Mouse (Mus musculus): Measurements from ENCODE around the gene Tsks. TPM values are rescaled to one million over a fixed set of nuclear protein-coding genes. Genes with fewer than 3 reads are reported as not detected.

The Tsks gene
- polyA plus RNA-seq, 1 experiment from 2014 or later: 0.10 TPM

- DNase-seq (ENCODE audit: low spot score) (no peak), ATAC-seq (replicated peaks; ENCODE audit: low FRiP score) (no peak)
- Histone ChIP-seq H3K27ac (ENCODE audit: low read depth, low read length) (no peak overlapping the region), H3K4me3 (ENCODE audit: low read depth, low read length) (no peak overlapping the region), H3K27me3 (replicated peaks; ENCODE audit: control insufficient read depth, insufficient read depth, low read length) (no peaks in the 10 kb centered on the region), H3K36me3 (ENCODE audit: control insufficient read depth, insufficient read depth, low read length) (peaks cover 22% of the 10 kb centered on the region), H3K4me1 (replicated peaks; ENCODE audit: control insufficient read depth, insufficient read depth, low read length) (peaks cover 33% of the 10 kb centered on the region), H3K4me2 (no peak overlapping the region), H3K9me3 (ENCODE audit: control insufficient read depth, low read length) (no peaks in the 10 kb centered on the region), H3K9ac (ENCODE audit: low read depth, low read length) (no peak overlapping the region)
- 67% methylated on average over 3 of the region's 3 CpGs for WGBS
Observed at GRCm38 (mm10) chr7:44925468-44925867, 17.5 kb upstream of the Tsks start.

DNA sequence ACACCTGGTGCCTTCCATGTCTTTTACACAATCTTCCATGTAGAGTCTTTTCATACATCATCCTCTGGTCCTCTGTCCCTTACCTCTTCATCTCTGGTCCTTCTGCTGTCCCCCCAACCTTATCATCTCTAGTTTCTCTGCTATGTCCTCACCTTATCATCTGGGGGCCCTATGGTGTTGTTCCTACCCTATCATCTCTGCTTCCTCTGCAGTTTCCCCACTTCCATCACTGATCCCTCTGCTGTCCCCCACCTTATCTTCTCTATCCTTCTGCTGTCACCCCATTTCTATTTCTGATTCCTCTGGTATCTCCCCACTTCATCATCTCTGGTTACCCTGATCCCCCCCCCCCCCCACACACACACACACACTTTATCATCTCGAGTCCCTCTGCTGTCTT, 14.4 kb upstream of the Tsks start:
- DNase-seq (ENCODE audit: low spot score): no peak

DNA sequence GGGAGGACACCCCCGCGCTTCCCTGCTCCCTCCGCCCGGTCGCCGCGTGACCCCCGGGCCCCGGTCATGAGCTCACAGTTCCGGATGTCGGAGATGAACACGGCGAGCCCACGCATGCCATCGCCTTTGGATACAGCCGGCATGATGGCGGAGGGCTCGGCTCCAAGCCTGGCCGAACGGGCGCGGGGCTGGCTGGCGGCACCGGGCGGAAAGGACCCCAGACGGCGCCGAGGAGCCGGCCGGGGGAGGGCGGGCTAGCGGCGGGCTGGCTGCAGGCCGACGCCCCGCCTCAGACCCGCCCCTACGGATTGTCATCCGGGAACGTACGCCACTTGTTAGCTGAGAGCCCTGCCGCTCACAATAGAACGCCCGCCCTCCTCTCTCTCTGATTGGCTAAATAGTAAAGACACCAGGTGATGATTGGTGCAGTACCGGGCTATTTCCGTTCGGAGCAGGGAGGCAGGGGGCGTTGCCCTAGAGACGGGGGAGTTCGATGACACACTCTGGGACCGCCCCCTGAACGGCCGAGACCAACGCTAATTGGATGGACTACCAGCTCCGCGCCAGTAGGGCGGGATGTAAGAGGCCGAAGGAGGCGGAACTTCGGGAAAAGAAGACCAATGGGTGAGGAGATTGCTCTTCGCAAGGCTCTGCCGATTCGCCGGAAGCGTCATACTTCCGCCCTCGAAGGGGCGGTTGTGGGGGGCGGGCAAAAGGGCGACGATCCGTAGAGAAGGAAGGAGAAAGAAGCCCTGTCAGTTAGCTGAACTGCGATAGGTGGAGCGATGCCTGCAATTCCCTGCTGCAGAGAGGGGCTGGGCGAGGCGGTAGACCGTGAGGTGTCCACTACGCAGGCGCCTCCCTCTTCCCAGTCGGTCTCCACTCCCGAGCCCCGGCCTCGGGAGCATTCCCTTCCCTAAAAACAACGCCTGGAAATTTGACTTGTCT, 13.5 kb upstream of the Tsks start, which contains the start of gene Ap2a1:
Gene Ap2a1, minus strand, starts transcription at position 293 of the 948 bp plus-strand sequence.
- Histone ChIP-seq H3K9me3 (ENCODE audit: control insufficient read depth, low read length) (no peaks in the 10 kb centered on the region), H3K27me3 (replicated peaks; ENCODE audit: control insufficient read depth, insufficient read depth, low read length) (no peaks in the 10 kb centered on the region), H3K9ac (ENCODE audit: low read depth, low read length) (peak within 1 kb of the TSS; percentile 92), H3K27ac (ENCODE audit: low read depth, low read length) (peak within 1 kb of the TSS; percentile 96), H3K36me3 (ENCODE audit: control insufficient read depth, insufficient read depth, low read length) (peaks cover 11% of the 10 kb centered on the region; the same call in 1 of the 2 replicates), H3K4me3 (ENCODE audit: low read depth, low read length) (peak within 1 kb of the TSS; percentile 99), H3K4me1 (replicated peaks; ENCODE audit: control insufficient read depth, insufficient read depth, low read length) (peaks cover 24% of the 10 kb centered on the region), H3K4me2 (peak within 1 kb of the TSS; percentile 80)
- under 1% methylated on average over 82 of the region's 84 CpGs for WGBS
- ATAC-seq (replicated peaks; ENCODE audit: low FRiP score) (peak; percentile 96), DNase-seq (ENCODE audit: low spot score) (peak; percentile 99)

More for the DNA sequence above, 14.4 kb upstream of the Tsks start:
- peak; percentile 18 for ATAC-seq (replicated peaks; ENCODE audit: low FRiP score)
- Histone ChIP-seq H3K27me3 (replicated peaks; ENCODE audit: control insufficient read depth, insufficient read depth, low read length) (no peaks in the 10 kb centered on the region), H3K4me1 (replicated peaks; ENCODE audit: control insufficient read depth, insufficient read depth, low read length) (peaks cover 24% of the 10 kb centered on the region), H3K9me3 (ENCODE audit: control insufficient read depth, low read length) (no peaks in the 10 kb centered on the region), H3K4me2 (peak overlapping the region; percentile 80), H3K9ac (ENCODE audit: low read depth, low read length) (peak overlapping the region; percentile 92), H3K4me3 (ENCODE audit: low read depth, low read length) (peak overlapping the region; percentile 99), H3K27ac (ENCODE audit: low read depth, low read length) (peak overlapping the region; percentile 96), H3K36me3 (ENCODE audit: control insufficient read depth, insufficient read depth, low read length) (peaks cover 11% of the 10 kb centered on the region; the same call in 1 of the 2 replicates)
- WGBS: 6% methylated on average over 1 of the region's 1 CpGs

GRCm38 (mm10) chr7:44938680-44939079, 4.3 kb upstream of the Tsks start:
- Histone ChIP-seq H3K9me3 (ENCODE audit: control insufficient read depth, low read length) (peaks cover 3% of the 10 kb centered on the region; the same call in 1 of the 2 replicates), H3K4me3 (ENCODE audit: low read depth, low read length) (no peak overlapping the region), H3K27me3 (replicated peaks; ENCODE audit: control insufficient read depth, insufficient read depth, low read length) (no peaks in the 10 kb centered on the region), H3K9ac (ENCODE audit: low read depth, low read length) (no peak overlapping the region), H3K4me2 (no peak overlapping the region), H3K27ac (ENCODE audit: low read depth, low read length) (no peak overlapping the region), H3K4me1 (replicated peaks; ENCODE audit: control insufficient read depth, insufficient read depth, low read length) (no peaks in the 10 kb centered on the region), H3K36me3 (ENCODE audit: control insufficient read depth, insufficient read depth, low read length) (no peaks in the 10 kb centered on the region)
- ATAC-seq (replicated peaks; ENCODE audit: low FRiP score): no peak
- DNase-seq (ENCODE audit: low spot score): no peak
- 79% methylated on average over 4 of the region's 4 CpGs for WGBS

DNA sequence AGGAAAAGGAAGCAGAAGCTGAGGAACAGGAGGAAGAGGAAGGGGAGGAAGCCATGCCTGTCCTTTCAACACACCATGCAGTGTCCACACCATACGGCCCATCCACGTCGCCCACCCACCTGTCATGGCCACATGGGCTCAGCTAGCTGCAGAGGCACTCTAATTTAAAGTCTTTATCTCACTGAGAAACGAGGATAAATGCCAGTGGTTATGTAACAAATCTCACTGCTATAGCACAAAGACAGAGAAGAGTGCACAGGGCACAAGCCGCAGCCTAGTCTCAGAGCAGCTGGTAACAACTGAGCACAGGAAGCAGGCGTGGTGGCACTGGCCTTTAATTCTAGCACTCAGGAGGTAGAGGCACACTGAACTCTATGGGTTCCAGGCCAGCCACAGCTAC, 6.9 kb downstream of the Tsks start:
- Histone ChIP-seq H3K4me2 (no peak overlapping the region), H3K27me3 (replicated peaks; ENCODE audit: control insufficient read depth, insufficient read depth, low read length) (peaks cover 33% of the 10 kb centered on the region), H3K4me1 (replicated peaks; ENCODE audit: control insufficient read depth, insufficient read depth, low read length) (peaks cover 13% of the 10 kb centered on the region), H3K9me3 (ENCODE audit: control insufficient read depth, low read length) (no peaks in the 10 kb centered on the region), H3K27ac (ENCODE audit: low read depth, low read length) (no peak overlapping the region), H3K36me3 (ENCODE audit: control insufficient read depth, insufficient read depth, low read length) (no peaks in the 10 kb centered on the region), H3K9ac (ENCODE audit: low read depth, low read length) (no peak overlapping the region), H3K4me3 (ENCODE audit: low read depth, low read length) (no peak overlapping the region)
- 58% methylated on average over 6 of the region's 6 CpGs for WGBS
- ATAC-seq (replicated peaks; ENCODE audit: low FRiP score): no peak
- no peak for DNase-seq (ENCODE audit: low spot score)

DNA sequence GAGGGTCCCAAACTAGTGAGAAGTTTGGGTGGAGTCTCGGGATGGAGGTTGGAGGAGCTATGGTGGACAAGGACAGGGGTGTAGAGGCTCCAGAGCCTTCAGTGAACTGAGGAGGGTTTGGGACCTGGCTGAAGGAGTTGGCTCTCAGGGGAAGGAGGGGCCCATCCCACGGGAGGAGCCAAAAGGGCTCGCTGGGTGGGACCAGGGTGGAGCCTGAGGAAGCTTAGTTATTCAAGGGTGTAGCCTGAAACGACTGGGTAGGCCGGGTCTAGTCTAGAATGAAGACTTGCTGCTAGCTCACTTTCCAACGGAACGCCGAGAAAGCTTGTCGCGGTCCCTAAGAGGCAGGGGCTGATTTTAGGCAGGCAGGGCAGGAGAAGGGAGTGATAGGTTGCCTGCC, 9.0 kb downstream of the Tsks start:
- WGBS: under 1% methylated on average over 10 of the region's 10 CpGs
- DNase-seq (ENCODE audit: low spot score) (peak; percentile 68), ATAC-seq (replicated peaks; ENCODE audit: low FRiP score) (peak; percentile 83)
- Histone ChIP-seq H3K27me3 (replicated peaks; ENCODE audit: control insufficient read depth, insufficient read depth, low read length) (peaks cover 33% of the 10 kb centered on the region), H3K4me2 (peak overlapping the region; percentile 99), H3K4me3 (ENCODE audit: low read depth, low read length) (peak overlapping the region; percentile 64), H3K4me1 (replicated peaks; ENCODE audit: control insufficient read depth, insufficient read depth, low read length) (peaks cover 13% of the 10 kb centered on the region), H3K9ac (ENCODE audit: low read depth, low read length) (peak overlapping the region; percentile 67), H3K27ac (ENCODE audit: low read depth, low read length) (peak overlapping the region; percentile 79; the same call in 1 of the 2 replicates), H3K9me3 (ENCODE audit: control insufficient read depth, low read length) (no peaks in the 10 kb centered on the region), H3K36me3 (ENCODE audit: control insufficient read depth, insufficient read depth, low read length) (no peaks in the 10 kb centered on the region)

- DNase-seq (ENCODE audit: low spot score): peak; percentile 89
- Histone ChIP-seq H3K36me3 (ENCODE audit: control insufficient read depth, insufficient read depth, low read length) (no peaks in the 10 kb centered on the region), H3K4me2 (peak overlapping the region; percentile 99), H3K27me3 (replicated peaks; ENCODE audit: control insufficient read depth, insufficient read depth, low read length) (peaks cover 31% of the 10 kb centered on the region), H3K9me3 (ENCODE audit: control insufficient read depth, low read length) (no peaks in the 10 kb centered on the region), H3K4me3 (ENCODE audit: low read depth, low read length) (peak overlapping the region; percentile 64), H3K27ac (ENCODE audit: low read depth, low read length) (peak overlapping the region; percentile 79), H3K4me1 (replicated peaks; ENCODE audit: control insufficient read depth, insufficient read depth, low read length) (peaks cover 13% of the 10 kb centered on the region), H3K9ac (ENCODE audit: low read depth, low read length) (peak overlapping the region; percentile 67)
- WGBS: 5% methylated on average over 24 of the region's 24 CpGs
- peak; percentile 84 for ATAC-seq (replicated peaks; ENCODE audit: low FRiP score)
Observed at GRCm38 (mm10) chr7:44952611-44953306, 9.8 kb downstream of the Tsks start.

GRCm38 (mm10) chr7:44953561-44953960, 10.6 kb downstream of the Tsks start:
- WGBS: 55% methylated on average over 14 of the region's 14 CpGs
- Histone ChIP-seq H3K27me3 (replicated peaks; ENCODE audit: control insufficient read depth, insufficient read depth, low read length) (peaks cover 29% of the 10 kb centered on the region), H3K27ac (ENCODE audit: low read depth, low read length) (no peak overlapping the region), H3K9ac (ENCODE audit: low read depth, low read length) (no peak overlapping the region), H3K4me3 (ENCODE audit: low read depth, low read length) (no peak overlapping the region), H3K36me3 (ENCODE audit: control insufficient read depth, insufficient read depth, low read length) (no peaks in the 10 kb centered on the region), H3K4me2 (no peak overlapping the region), H3K4me1 (replicated peaks; ENCODE audit: control insufficient read depth, insufficient read depth, low read length) (peaks cover 13% of the 10 kb centered on the region), H3K9me3 (ENCODE audit: control insufficient read depth, low read length) (no peaks in the 10 kb centered on the region)
- DNase-seq (ENCODE audit: low spot score) (no peak), ATAC-seq (replicated peaks; ENCODE audit: low FRiP score) (no peak)

All from liver, embryonic 11.5 days (tissue).